Mouse (Mus musculus): ENCODE data around the gene Myg1. TPM values are rescaled to one million over a fixed set of nuclear protein-coding genes. Genes with fewer than 3 reads are reported as not detected.
A peak's percentile ranks its signal among the peaks of the same experiment; 100 is the strongest.
"Not testable (repeated sequence)": the region's sequence is repeated elsewhere in the genome, so short reads cannot be mapped to it uniquely, and the experiment has no call there.

The Myg1 gene
- polyA plus RNA-seq, 2 experiments, result 91.1 to 108 TPM

DNA sequence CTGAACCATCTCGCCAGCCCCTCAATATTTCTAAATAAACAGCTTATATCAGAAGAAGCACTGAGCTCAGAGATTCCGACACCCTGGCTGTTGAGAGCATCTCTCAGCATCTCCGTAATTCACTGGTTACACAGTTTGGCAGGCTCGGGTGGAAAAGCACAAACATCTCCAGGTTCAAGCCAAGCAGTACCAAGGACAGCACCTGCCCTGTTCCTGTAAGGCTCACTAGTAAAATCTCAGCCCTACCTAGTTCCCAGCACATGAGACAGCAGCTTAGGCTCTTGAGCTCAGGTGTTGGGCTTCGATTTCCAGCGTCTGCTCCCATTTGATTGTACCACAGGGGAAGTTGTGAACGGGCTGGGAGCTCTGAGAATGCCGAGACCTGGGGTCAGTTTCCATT lies 3.7 kb downstream of the Myg1 start:
- WGBS, result 82% methylated on average over 8 of the region's 8 CpGs
- ATAC-seq (ENCODE audit: low FRiP score, low read depth) (no peak), DNase-seq (ENCODE audit: low spot score) (no peak)
- Histone ChIP-seq H3K27ac (replicated peaks; ENCODE audit: low read depth, low read length) (no peak overlapping the region), H3K4me3 (replicated peaks; ENCODE audit: low read length) (no peak overlapping the region), H3K9me3 (ENCODE audit: control insufficient read depth, low read length) (no peaks in the 10 kb centered on the region), H3K4me2 (replicated peaks; ENCODE audit: low read depth, low read length, severe bottlenecking) (no peak overlapping the region), H3K36me3 (ENCODE audit: control insufficient read depth, insufficient read depth, low read length) (peaks cover 78% of the 10 kb centered on the region), H3K9ac (ENCODE audit: low read depth, low read length, severe bottlenecking) (no peak overlapping the region), H3K4me1 (ENCODE audit: control insufficient read depth, insufficient read depth, low read length) (peaks cover 11% of the 10 kb centered on the region), H3K27me3 (ENCODE audit: control insufficient read depth, insufficient read depth, low read length) (no peaks in the 10 kb centered on the region)
- TF ChIP-seq POLR2A (IDR thresholded peaks at IDR 0.05; ENCODE audit: borderline replicate concordance, extremely low read depth, insufficient read depth, insufficient read length), result no peak

DNA sequence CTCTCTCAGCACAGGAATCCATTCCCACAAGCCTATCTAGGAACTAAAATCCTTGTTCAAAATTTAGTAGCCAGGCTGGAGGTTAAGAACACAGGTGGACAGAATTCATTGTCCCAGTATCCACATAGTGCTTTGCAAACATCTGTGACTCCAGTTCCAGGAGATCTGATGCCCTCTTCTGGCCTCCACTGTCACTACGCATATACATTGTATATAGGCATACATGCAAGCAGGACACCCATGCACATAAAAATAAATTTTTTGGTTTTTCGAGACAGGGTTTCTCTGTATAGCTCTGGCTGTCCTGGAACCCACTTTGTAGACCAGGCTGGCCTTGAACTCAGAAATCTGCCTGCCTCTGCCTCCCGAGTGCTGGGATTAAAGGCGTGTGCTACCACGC lies 4.4 kb downstream of the Myg1 start:
- H3K27ac ChIP-seq (replicated peaks; ENCODE audit: low read depth, low read length); H3K4me3 ChIP-seq (replicated peaks; ENCODE audit: low read length); H3K9me3 ChIP-seq (ENCODE audit: control insufficient read depth, low read length); H3K9ac ChIP-seq (ENCODE audit: low read depth, low read length, severe bottlenecking); H3K27me3 ChIP-seq (ENCODE audit: control insufficient read depth, insufficient read depth, low read length); ATAC-seq (ENCODE audit: low FRiP score, low read depth); DNase-seq (ENCODE audit: low spot score); H3K4me2 ChIP-seq (replicated peaks; ENCODE audit: low read depth, low read length, severe bottlenecking): not testable (repeated sequence)
- H3K36me3 ChIP-seq (ENCODE audit: control insufficient read depth, insufficient read depth, low read length), result peaks cover 76% of the 10 kb centered on the region
- H3K4me1 ChIP-seq (ENCODE audit: control insufficient read depth, insufficient read depth, low read length), result peaks cover 11% of the 10 kb centered on the region
- 93% methylated on average over 5 of the region's 5 CpGs for WGBS

DNA sequence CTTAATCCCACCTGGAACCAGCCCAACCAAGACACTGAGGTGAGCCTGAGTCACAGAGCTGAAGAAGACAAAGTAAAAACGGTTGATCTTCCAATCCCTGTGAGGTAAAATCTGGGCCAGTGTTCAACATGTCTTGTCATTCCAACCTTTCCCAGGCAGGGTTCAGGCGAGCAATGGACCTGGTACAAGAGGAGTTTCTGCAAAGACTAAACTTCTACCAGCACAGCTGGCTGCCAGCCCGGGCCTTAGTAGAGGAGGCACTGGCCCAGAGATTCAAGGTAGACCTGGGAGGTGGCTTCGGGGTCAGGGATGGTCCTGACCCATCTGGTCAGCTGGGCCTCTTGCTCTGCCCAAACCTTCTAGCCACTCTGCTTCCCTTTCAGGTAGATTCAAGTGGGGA lies 5.4 kb downstream of the Myg1 start:
- Histone ChIP-seq H3K9ac (ENCODE audit: low read depth, low read length, severe bottlenecking) (no peak overlapping the region), H3K27ac (replicated peaks; ENCODE audit: low read depth, low read length) (no peak overlapping the region), H3K4me1 (ENCODE audit: control insufficient read depth, insufficient read depth, low read length) (peaks cover 6% of the 10 kb centered on the region), H3K4me2 (replicated peaks; ENCODE audit: low read depth, low read length, severe bottlenecking) (no peak overlapping the region), H3K9me3 (ENCODE audit: control insufficient read depth, low read length) (no peaks in the 10 kb centered on the region), H3K4me3 (replicated peaks; ENCODE audit: low read length) (no peak overlapping the region), H3K27me3 (ENCODE audit: control insufficient read depth, insufficient read depth, low read length) (no peaks in the 10 kb centered on the region), H3K36me3 (ENCODE audit: control insufficient read depth, insufficient read depth, low read length) (peaks cover 76% of the 10 kb centered on the region)
- TF ChIP-seq POLR2A (IDR thresholded peaks at IDR 0.05; ENCODE audit: borderline replicate concordance, extremely low read depth, insufficient read depth, insufficient read length), result no peak
- no peak for ATAC-seq (ENCODE audit: low FRiP score, low read depth)
- 78% methylated on average over 4 of the region's 4 CpGs for WGBS
- DNase-seq (ENCODE audit: low spot score), result no peak

DNA sequence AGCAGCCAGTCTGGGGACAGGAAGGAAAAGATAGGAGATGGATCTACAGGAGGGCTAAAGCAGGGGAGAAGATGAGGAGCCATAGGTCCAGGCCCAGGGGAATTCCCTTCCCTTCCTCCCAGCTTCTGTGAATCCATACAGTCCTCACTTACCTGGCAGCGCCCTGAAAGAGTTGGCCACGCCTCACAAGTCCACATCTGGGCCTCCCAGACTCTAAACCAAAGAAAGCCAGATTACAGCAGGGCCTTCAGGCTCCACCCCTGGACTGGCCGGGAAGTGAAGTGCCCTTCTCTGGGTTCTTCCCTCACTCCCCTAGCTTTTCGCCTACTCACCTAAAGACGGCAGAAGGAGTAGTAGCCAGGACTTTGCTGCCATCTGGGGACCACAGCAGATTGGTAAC lies 8.1 kb downstream of the Myg1 start:
- H3K4me3 ChIP-seq (replicated peaks; ENCODE audit: low read length), result no peak overlapping the region
- H3K27me3 ChIP-seq (ENCODE audit: control insufficient read depth, insufficient read depth, low read length), result no peaks in the 10 kb centered on the region
- no peak for ATAC-seq (ENCODE audit: low FRiP score, low read depth)
- H3K27ac ChIP-seq (replicated peaks; ENCODE audit: low read depth, low read length), result no peak overlapping the region
- H3K9me3 ChIP-seq (ENCODE audit: control insufficient read depth, low read length), result no peaks in the 10 kb centered on the region
- H3K4me1 ChIP-seq (ENCODE audit: control insufficient read depth, insufficient read depth, low read length), result no peaks in the 10 kb centered on the region
- H3K36me3 ChIP-seq (ENCODE audit: control insufficient read depth, insufficient read depth, low read length), result peaks cover 75% of the 10 kb centered on the region
- no peak overlapping the region for H3K4me2 ChIP-seq (replicated peaks; ENCODE audit: low read depth, low read length, severe bottlenecking)
- no peak for DNase-seq (ENCODE audit: low spot score)
- TF ChIP-seq POLR2A (IDR thresholded peaks at IDR 0.05; ENCODE audit: borderline replicate concordance, extremely low read depth, insufficient read depth, insufficient read length), result no peak
- no peak overlapping the region for H3K9ac ChIP-seq (ENCODE audit: low read depth, low read length, severe bottlenecking)
- 55% methylated on average over 5 of the region's 5 CpGs for WGBS

DNA sequence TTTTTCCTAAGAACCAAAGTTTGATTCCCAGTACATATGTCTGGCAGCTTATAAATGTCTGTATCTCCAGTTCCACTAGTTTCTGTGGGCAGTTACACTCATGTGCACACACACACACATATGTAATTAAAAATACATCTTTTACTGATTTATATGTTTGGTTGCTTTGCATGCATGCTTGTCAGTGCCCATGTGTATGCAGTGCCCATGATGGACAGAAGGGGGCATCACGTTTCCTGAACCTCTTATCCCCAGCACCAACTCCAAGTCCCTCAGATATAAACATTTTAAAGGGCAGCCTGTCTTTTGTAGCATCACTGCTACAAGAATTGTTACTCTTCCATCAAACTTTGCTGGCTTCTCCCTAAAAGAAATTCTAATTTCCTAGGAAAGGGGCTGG lies 10.1 kb downstream of the Myg1 start:
- no peak overlapping the region for H3K4me2 ChIP-seq (replicated peaks; ENCODE audit: low read depth, low read length, severe bottlenecking)
- H3K27ac ChIP-seq (replicated peaks; ENCODE audit: low read depth, low read length), result no peak overlapping the region
- ATAC-seq (ENCODE audit: low FRiP score, low read depth), result no peak
- H3K4me1 ChIP-seq (ENCODE audit: control insufficient read depth, insufficient read depth, low read length), result no peaks in the 10 kb centered on the region
- TF ChIP-seq POLR2A (IDR thresholded peaks at IDR 0.05; ENCODE audit: borderline replicate concordance, extremely low read depth, insufficient read depth, insufficient read length), result no peak
- peak; percentile 42 for DNase-seq (ENCODE audit: low spot score)
- H3K4me3 ChIP-seq (replicated peaks; ENCODE audit: low read length), result no peak overlapping the region
- WGBS, result 6% methylated on average over 1 of the region's 1 CpGs
- no peaks in the 10 kb centered on the region for H3K27me3 ChIP-seq (ENCODE audit: control insufficient read depth, insufficient read depth, low read length)
- no peak overlapping the region for H3K9ac ChIP-seq (ENCODE audit: low read depth, low read length, severe bottlenecking)
- H3K36me3 ChIP-seq (ENCODE audit: control insufficient read depth, insufficient read depth, low read length), result peaks cover 76% of the 10 kb centered on the region
- no peaks in the 10 kb centered on the region for H3K9me3 ChIP-seq (ENCODE audit: control insufficient read depth, low read length)

DNA sequence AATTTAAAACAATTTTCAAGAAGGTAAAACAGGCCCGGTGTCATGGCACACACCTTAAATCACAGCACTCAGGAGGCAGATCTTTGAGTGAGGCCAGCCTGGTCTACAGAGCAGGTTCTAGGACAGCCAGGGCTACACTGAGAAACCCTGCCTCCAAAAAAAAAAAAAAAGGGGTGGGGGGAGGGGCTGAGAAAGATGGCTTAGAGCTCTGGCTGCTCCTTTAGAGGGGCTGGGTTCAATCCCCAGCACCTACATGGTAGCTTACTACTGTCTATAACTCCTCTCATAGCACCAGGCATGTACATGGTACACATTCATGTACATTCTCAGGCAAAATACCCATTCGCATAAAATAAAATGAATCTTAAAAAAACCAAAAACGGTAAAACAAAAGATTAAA lies 13.0 kb downstream of the Myg1 start:
- Histone ChIP-seq H3K9me3 (ENCODE audit: control insufficient read depth, low read length) (no peaks in the 10 kb centered on the region), H3K36me3 (ENCODE audit: control insufficient read depth, insufficient read depth, low read length) (peaks cover 53% of the 10 kb centered on the region), H3K4me1 (ENCODE audit: control insufficient read depth, insufficient read depth, low read length) (no peaks in the 10 kb centered on the region), H3K4me2 (replicated peaks; ENCODE audit: low read depth, low read length, severe bottlenecking) (no peak overlapping the region), H3K9ac (ENCODE audit: low read depth, low read length, severe bottlenecking) (no peak overlapping the region), H3K4me3 (replicated peaks; ENCODE audit: low read length) (no peak overlapping the region), H3K27ac (replicated peaks; ENCODE audit: low read depth, low read length) (no peak overlapping the region), H3K27me3 (ENCODE audit: control insufficient read depth, insufficient read depth, low read length) (no peaks in the 10 kb centered on the region)
- no peak for TF ChIP-seq POLR2A (IDR thresholded peaks at IDR 0.05; ENCODE audit: borderline replicate concordance, extremely low read depth, insufficient read depth, insufficient read length)
- DNase-seq (ENCODE audit: low spot score) (no peak), ATAC-seq (ENCODE audit: low FRiP score, low read depth) (no peak)
- 94% methylated on average over 3 of the region's 3 CpGs for WGBS

All from limb, embryonic 14.5 days (tissue).